Mouse (Mus musculus): ENCODE results near the gene Clcnka.

DNA sequence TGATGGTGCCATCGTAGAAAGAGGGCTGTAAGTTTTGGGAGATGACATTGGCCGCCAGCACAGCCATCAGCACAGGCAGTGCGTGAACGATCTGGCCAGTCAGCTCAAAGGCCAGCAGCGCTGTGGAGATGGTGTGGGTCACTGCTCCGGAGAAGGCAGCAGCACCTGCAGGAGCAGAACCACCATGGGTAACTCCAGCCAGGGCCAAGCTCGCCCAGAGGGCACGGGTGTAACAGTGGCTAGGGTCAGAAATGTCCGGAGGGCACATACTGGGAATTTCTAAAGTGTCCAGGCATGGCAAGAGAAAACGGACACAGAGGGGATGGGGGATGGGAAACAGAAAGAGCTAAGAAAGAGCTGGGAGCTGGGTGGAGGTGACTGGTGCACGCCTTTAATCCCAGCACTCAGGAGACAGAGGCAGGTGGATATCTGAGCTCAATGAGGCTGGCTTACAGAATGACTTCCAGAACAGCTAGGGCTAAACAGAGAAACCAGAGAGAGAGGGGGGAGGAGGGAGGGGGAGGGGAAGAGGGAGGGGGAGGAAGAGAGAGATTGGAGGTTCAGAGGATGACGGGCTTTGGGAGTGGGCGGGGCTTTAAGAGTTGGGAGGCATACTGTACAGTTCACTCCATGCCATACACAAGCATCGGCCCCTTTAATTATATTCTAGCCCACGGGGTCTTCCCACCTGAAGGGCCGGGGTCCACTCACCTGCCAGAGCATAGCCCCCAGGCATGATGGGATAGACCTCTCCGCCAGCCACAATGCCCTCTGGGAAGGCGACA, 9.0 kb downstream of the Clcnka start:
- no peak for TF ChIP-seq POLR2A (IDR thresholded peaks at IDR 0.05; ENCODE audit: borderline replicate concordance, low read depth, low read length)
- no peak for TF ChIP-seq CTCF (IDR thresholded peaks at IDR 0.05; ENCODE audit: low read depth, low read length)
